Mouse (Mus musculus): ENCODE measurements at regions not wholly inside any gene's neighbourhood (a gene's known extent, or its start where the extent isn't known, plus 50 kb on each side); places are given as distances from the start of the nearest gene placed in this dataset.

DNA sequence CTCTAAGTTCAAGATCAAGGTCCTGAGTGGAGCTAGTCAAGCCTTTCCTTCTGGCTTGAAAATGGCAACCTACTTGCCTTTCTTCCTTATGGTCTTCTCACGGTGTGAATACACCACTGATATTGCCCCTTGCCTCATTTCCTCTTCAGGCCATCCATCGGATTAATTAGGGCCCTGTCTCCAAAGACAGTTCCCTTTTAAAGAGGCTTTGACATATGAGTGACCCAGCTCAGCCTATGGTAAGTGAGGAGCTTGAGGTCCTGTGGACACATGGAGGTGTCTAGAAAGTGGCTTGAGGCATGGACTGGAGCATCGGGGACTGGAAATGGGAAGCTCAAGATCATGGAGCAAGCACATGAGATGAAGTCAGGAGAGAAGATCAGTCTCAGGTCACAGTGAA lies 201.5 kb downstream of the Gm10260 start:
- TF ChIP-seq CTCF (IDR thresholded peaks at IDR 0.05; ENCODE audit: insufficient read depth, low read length): no peak
- TF ChIP-seq POLR2A (IDR thresholded peaks at IDR 0.05; ENCODE audit: borderline replicate concordance, extremely low read depth, low read depth, low read length): no peak

All from lung, adult 2 months (tissue).